Mouse (Mus musculus): ENCODE data around the gene Atxn10. TPM values are rescaled to one million over a fixed set of nuclear protein-coding genes. Genes with fewer than 3 reads are reported as not detected.
"Not testable (repeated sequence)": the region's sequence is repeated elsewhere in the genome, so short reads cannot be mapped to it uniquely, and the experiment has no call there.

The Atxn10 gene
- 100 to 1,000 TPM; 131 to 142 (median 137) TPM for total RNA-seq (2022)

DNA sequence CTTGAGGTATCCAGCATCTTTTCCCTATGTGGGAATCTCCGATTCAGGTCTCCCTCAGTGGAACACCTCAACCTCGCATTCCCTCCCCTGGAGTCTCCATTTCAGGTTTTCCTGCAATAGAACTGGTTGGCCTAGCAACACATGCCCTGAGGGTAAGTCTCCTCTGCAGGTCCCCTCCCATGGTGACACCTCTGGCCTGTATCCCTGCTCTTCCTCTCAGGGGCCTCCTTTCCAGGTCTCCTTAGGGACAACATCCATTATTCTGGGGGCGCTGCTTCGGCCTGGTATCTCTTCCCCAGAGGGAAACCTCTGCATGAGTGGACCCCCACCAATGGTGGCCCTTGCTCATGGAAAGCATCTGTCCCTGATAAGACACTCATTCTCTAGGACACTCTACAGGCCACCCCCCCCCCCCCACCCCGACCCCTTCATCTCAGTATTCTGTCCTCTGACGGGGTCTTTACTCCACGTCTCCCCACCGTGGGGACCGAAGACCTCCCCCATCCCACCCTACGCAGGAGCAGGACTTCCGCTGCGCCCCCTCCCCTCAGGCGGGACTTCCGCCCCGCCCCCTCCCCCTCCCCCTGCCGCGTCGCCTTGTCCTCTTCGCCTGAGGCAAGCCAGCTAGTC lies at the start of gene Atxn10:
TSS of gene Atxn10 (plus strand) at position 575 of the 630 bp plus-strand sequence.
- DNase-seq: no peak

- DNase-seq: no peak
These were observed 41.4 kb upstream of the Atxn10 start for GRCm38 (mm10) chr15:85294632-85295031.

GRCm38 (mm10) chr15:85295544-85295943 lies 40.5 kb upstream of the Atxn10 start:
- no peak for DNase-seq

GRCm38 (mm10) chr15:85295977-85296376 lies 40.1 kb upstream of the Atxn10 start:
- no peak for DNase-seq

GRCm38 (mm10) chr15:85296538-85296937 lies 39.5 kb upstream of the Atxn10 start:
- no peak for DNase-seq

DNA sequence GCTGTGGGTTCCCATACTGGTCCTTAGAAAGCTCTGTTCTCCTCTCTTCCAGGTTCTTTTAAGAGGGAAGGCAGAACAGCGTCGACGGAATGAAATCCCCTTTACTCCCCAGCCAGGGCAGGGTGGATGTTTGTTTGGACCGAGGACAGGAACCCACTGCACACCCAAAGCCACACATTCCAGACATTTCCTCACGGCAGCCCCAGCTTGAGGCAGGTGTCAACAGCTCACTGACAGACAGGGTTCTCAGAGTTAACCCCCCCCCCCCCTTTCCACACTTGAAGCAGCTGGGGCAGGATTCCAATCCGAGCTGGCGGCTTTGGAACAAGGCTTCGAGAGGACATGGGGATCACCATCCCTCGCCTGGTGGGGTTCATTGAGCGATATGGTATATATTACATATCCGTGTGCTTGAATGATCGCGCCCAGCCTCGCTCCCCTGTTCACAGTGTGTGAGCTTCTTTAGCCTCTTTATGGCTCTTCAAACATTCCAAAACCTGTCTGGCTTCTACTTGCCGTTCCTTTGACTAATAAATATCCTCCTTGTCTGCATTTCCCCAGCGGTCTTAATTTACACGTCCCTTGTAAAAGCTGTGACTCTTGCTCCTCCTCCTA lies 37.8 kb upstream of the Atxn10 start:
- DNase-seq: no peak

GRCm38 (mm10) chr15:85298946-85299345 lies 37.1 kb upstream of the Atxn10 start:
- DNase-seq: no peak

DNA sequence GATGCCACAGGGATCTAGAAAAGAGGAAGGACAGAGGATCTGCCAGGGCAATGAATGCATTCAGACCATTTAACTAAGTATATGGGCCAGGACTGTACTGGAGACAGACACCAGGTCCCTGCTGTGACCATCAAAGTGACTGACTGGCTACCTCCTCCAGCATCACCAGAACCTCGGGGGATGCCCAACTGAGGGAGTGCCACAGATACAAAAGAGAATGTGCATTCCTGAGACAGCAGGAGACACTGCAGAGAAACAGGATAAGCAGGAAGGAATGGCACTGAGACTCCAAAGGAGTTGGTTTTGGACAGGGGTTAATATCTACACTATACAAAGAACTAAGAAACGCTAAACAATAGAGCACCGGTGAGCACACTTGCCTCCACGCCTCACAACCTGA lies 32.8 kb upstream of the Atxn10 start:
- no peak for DNase-seq

DNA sequence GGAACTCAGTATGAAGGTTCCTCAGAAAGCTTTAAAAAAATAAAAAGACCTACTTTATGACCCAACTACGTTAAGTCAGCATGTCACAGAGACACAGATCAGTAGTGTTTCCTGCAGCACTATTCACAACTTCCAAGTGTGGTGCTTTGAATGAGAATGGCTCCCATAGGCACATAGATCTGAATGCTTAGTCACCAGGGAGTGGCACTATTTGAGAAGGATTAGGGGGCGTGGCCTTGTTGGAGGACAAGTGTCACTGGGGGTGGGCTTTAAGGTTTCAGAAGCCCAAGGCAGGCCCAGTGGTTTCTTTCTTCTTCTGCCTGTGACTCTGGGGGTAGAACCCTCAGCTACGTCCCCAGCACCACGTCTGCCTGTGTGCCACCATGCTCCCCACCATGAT lies 32.1 kb upstream of the Atxn10 start:
- DNase-seq: no peak

DNA sequence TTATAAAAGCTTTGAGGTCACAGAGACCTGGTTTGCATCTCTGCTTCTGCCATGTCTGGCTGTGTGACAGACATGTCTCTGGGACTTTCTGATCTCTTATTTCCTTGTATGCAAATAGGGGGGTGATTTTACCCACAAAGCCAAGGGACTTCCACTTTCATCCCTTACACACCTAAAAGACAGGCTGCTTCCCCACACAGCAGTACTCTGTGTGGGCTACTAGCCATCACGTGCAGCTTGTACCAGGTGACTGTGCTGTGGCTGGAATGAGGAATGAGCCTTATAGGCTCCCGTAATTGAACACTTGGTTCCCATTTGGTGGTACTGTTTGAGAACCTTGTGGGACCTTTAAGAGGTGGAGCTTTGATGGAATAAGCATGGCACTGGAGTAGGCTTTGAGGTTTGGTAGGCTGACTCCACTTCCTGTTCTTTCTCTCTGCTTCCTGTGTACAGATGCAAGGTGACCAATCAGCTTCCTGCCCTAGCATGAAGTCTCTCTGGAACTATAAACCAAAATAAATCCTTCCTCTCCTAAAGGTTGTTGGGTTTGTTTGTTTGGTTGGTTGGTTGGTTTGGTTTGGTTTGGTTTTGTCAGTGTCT lies 28.9 kb upstream of the Atxn10 start:
- DNase-seq: no peak

GRCm38 (mm10) chr15:85311058-85311657 lies 24.9 kb upstream of the Atxn10 start:
- no peak for DNase-seq

- DNase-seq: peak; percentile 59
These were observed 20.5 kb upstream of the Atxn10 start for GRCm38 (mm10) chr15:85315378-85316025.

GRCm38 (mm10) chr15:85316342-85317140 lies 19.5 kb upstream of the Atxn10 start:
- no peak for DNase-seq

GRCm38 (mm10) chr15:85319924-85320668 lies 15.9 kb upstream of the Atxn10 start:
- DNase-seq: peak; percentile 79

- peak; percentile 30 for DNase-seq
These were observed 12.8 kb upstream of the Atxn10 start for GRCm38 (mm10) chr15:85323214-85323613.

- no peak for DNase-seq
These were observed 11.6 kb upstream of the Atxn10 start for GRCm38 (mm10) chr15:85324426-85324825.

GRCm38 (mm10) chr15:85327808-85328207 lies 8.2 kb upstream of the Atxn10 start:
- DNase-seq: no peak

- not testable (repeated sequence) for DNase-seq
These were observed 7.6 kb upstream of the Atxn10 start for GRCm38 (mm10) chr15:85328455-85328854.

DNA sequence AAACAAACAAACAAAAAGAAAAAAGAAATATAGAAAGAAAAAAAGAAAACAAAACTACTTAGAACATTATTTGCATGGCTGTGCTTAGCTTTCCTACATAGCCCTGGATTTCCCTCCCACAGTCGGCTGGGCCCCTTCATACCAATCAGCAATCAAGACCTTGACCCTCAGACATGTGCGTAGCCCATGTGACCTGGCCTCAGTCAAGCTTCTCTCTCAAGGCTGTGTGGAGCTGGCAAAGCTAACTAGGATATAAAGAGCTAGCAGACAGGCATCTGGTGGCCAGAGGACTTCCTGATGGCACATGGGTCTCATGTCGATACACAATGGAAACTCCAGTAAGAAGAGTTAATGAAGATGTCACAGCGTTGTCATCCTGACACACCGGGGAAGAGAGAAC lies 6.9 kb upstream of the Atxn10 start:
- DNase-seq: peak; percentile 42

DNA sequence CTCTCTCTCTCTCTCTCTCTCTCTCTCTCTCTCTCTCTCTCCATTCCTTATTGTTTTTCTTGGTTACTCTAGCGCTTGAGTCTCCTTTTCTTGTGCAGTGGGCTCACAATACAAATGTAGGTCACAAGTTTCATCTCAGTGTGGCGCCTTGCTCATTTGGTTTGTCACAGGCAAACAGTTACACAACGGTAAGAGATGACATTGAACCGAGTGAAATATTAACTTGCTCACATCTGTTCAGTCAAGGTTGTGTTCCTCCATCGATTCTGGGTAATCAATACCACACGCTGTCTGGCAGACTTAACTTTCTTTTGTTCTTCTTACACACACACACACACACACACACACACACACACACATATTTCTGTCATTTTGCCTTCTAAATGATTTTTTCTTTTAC lies 6.0 kb upstream of the Atxn10 start:
- no peak for DNase-seq

DNA sequence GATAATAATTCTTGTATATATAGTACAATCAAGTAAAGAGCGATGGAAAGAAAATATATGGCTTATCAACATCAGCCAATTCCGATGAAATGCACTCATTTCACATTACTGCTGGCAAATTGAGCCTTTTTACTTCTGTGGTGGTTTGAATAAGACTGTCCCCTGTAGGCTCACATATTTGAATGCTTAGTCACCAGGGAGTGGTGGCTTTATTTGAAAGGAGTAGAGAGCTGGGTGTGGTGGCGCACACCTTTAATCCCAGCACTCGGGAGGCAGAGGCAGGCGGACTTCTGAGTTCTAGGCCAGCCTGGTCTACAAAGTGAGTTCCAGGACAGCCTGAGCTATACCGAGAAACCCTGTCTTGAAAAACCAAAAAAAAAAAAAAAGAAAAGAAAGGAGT lies 2.5 kb upstream of the Atxn10 start:
- DNase-seq: not testable (repeated sequence)

All from adrenal gland, adult 8-10 months (tissue).